Mouse (Mus musculus) midbrain, postnatal 0 days (tissue): ENCODE measurements at regions not wholly inside any gene's neighbourhood (a gene's known extent, or its start where the extent isn't known, plus 50 kb on each side); places are given as distances from the start of the nearest gene placed in this dataset.
"Not testable (repeated sequence)": the region's sequence is repeated elsewhere in the genome, so short reads cannot be mapped to it uniquely, and the experiment has no call there.

Source experiments
- ATAC-seq: fragments of 200-750 bp; cut with Nextera tagmentation; 2 replicates; pipeline ENCODE4 v1.8.0; 2017; ENCODE audit warnings: moderate number of reproducible peaks, mild to moderate bottlenecking, moderate TSS enrichment, moderate library complexity; ENCODE audit not compliant: low FRiP score
- DNase-seq: peaks from one replicate; pipeline ENCODE4 v3.0.0-alpha.2; 2015; ENCODE audit warnings: low spot score
- H3K27ac ChIP-seq: fragments of 300-500 bp; sonication (generic); 2 replicates; pipeline ENCODE4 v1.5.1; 2014; ENCODE audit warnings: low read depth, mild to moderate bottlenecking, low read length, mixed read lengths
- H3K27me3 ChIP-seq: fragments of 300-500 bp; sonication (generic); 2 replicates; pipeline ENCODE4 v1.6.1; 2014; ENCODE audit warnings: low read length, control low read depth, mixed read lengths; ENCODE audit not compliant: insufficient read depth
- H3K36me3 ChIP-seq: fragments of 300-500 bp; sonication (generic); 2 replicates; pipeline ENCODE4 v1.6.1; 2014; ENCODE audit warnings: low read length, control low read depth, mixed read lengths; ENCODE audit not compliant: insufficient read depth
- H3K4me1 ChIP-seq: fragments of 300-500 bp; sonication (generic); 2 replicates; pipeline ENCODE4 v1.6.1; 2014; ENCODE audit warnings: mild to moderate bottlenecking, control low read depth, antibody characterized with exemption, low read length, mixed read lengths; ENCODE audit not compliant: insufficient read depth
- H3K4me2 ChIP-seq: fragments of 300-500 bp; sonication (generic); 2 replicates; pipeline ENCODE4 v1.6.1; 2014; ENCODE audit warnings: low read depth, mild to moderate bottlenecking, low read length, mixed read lengths; ENCODE audit not compliant: poor library complexity, severe bottlenecking
- H3K4me3 ChIP-seq: fragments of 300-500 bp; sonication (generic); 2 replicates; pipeline ENCODE4 v1.5.1; 2014; ENCODE audit warnings: low read depth, mild to moderate bottlenecking, low read length, moderate library complexity
- H3K9ac ChIP-seq: fragments of 300-500 bp; sonication (generic); replicated peaks from 2 replicates; pipeline ENCODE4 v1.6.1; 2014; ENCODE audit warnings: mild to moderate bottlenecking, low read length, moderate library complexity, mixed read lengths; ENCODE audit not compliant: poor library complexity, severe bottlenecking
- H3K9me3 ChIP-seq: fragments of 300-500 bp; sonication (generic); 2 replicates; pipeline ENCODE4 v1.6.1; 2016; ENCODE audit warnings: low read length, control low read depth
- CTCF ChIP-seq: IDR thresholded peaks from 2 replicates; pipeline ENCODE4 v1.5.1; 2016; ENCODE audit warnings: antibody characterized with exemption, mild to moderate bottlenecking
- WGBS: fragments of 180-500 bp; shearing (Covaris S2); extraction: QIAGEN DNeasy Blood & Tissue Kit; methylation state at CpG from one replicate; pipeline ENCODE4 v1.1.7; 2014; 5-methylcytosine and 5-hydroxymethylcytosine counted together

DNA sequence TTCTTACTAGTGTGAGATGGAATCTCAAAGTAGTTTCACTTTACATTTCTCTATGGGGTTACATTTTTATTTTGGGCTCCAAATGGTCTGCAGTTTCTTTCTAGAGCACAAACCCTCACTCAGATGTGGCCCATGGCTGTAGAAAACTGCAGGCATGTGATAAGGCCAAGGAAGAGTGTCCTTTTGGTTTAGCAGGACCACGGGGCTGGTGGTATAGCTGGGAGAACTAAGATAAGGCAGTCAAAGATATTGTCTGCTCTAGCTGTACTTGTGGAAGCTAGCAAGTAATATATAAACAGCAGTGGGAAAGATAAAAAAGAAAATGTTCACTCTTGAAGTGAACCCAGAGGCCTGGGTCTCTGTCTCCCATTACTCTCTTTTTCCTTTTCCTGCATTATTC lies 166.9 kb downstream of the Gm8797 start:
- no peaks in the 10 kb centered on the region for H3K36me3 ChIP-seq
- no peak overlapping the region for H3K4me3 ChIP-seq
- ATAC-seq (no peak), DNase-seq (no peak)
- H3K9ac ChIP-seq, result no peak overlapping the region
- H3K27me3 ChIP-seq, result no peaks in the 10 kb centered on the region
- TF ChIP-seq CTCF, result no peak
- no peaks in the 10 kb centered on the region for H3K9me3 ChIP-seq
- no peak overlapping the region for H3K27ac ChIP-seq
- H3K4me2 ChIP-seq, result no peak overlapping the region
- WGBS, result 85% methylated on average over 1 of the region's 1 CpGs
- no peaks in the 10 kb centered on the region for H3K4me1 ChIP-seq

DNA sequence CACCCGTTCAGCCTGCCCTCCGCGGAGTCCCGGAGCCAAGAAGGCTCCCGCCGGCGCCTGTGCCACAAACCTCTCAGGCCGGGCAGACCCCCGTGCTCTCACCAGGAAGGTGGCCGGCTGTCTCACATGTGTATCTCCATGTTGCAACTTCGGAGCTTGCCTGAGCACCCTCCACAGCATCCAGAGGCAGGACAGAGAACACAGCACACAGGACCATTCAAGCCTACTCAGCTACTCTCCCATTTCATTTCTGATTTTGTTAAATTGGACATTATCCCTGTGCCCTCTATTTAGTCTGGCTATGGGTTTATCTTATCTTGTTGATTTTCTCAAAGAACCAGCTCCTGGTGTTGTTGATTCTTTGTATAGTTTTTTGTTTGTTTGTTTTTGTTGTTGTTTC lies 199.6 kb downstream of the Gm8797 start:
- not testable (repeated sequence) for H3K27ac ChIP-seq, DNase-seq, H3K36me3 ChIP-seq, ATAC-seq, H3K9me3 ChIP-seq, H3K27me3 ChIP-seq, H3K9ac ChIP-seq, H3K4me2 ChIP-seq, H3K4me3 ChIP-seq, H3K4me1 ChIP-seq
- WGBS, result 92% methylated on average over 11 of the region's 11 CpGs

DNA sequence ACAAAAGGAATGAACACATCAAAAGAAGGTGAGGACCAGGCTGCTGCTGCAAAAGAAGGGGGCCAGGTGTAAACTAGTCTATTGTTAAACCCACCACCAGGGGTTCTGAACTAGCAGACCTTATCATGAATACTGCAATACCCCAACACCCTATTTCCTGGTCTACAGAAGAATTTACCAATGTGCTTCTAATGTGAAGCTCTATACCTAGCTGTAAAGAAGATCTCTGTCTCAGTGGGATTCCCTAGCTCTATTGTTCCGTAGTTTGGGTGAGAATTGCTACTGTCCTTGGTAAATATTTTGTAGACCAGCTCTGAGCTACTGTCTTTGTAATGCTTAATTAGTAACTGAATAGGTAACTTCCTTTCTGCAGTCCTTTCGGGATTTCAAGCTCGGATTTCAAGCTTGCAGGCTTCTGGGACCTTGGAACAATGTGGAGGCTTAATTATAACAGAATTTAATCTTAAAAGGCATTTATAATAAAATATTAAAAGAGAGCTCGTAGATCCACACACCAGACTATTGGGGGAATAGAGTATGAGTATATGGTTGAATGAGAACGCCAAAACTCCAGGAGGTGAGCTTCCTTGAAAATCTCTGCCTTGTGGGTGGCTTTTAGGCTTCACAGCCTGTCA lies 238.5 kb downstream of the Gm8797 start:
- WGBS, result 76% methylated on average over 5 of the region's 5 CpGs
- not testable (repeated sequence) for H3K4me2 ChIP-seq, H3K9me3 ChIP-seq, DNase-seq, H3K9ac ChIP-seq, H3K27ac ChIP-seq, H3K27me3 ChIP-seq, H3K4me1 ChIP-seq, H3K4me3 ChIP-seq, ATAC-seq, H3K36me3 ChIP-seq

DNA sequence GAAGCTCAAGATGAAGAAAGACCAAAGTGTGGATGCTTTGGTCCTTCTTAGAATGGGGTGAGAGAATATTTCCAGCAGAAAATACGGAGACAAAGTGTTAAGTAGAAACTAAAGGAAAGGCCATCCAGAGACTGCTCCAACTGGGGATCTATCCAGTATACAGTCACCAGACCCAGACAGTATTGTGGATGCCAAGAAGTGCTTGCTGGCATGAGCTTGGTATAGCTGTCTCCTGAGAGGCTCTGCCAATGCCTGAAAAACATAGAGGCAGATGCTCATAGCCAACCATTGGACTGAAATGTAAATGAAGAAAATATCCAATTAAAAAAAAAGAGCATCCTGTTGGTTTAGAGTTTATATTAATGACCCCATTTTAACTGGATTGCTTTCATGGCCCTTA lies 253.8 kb downstream of the Gm8797 start:
- Histone ChIP-seq H3K9me3 (no peaks in the 10 kb centered on the region), H3K9ac (no peak overlapping the region), H3K27me3 (no peaks in the 10 kb centered on the region), H3K4me2 (no peak overlapping the region), H3K27ac (no peak overlapping the region), H3K4me1 (no peaks in the 10 kb centered on the region), H3K36me3 (no peaks in the 10 kb centered on the region), H3K4me3 (no peak overlapping the region)
- no peak for ATAC-seq
- 92% methylated on average over 1 of the region's 1 CpGs for WGBS
- DNase-seq, result no peak
- no peak for TF ChIP-seq CTCF

DNA sequence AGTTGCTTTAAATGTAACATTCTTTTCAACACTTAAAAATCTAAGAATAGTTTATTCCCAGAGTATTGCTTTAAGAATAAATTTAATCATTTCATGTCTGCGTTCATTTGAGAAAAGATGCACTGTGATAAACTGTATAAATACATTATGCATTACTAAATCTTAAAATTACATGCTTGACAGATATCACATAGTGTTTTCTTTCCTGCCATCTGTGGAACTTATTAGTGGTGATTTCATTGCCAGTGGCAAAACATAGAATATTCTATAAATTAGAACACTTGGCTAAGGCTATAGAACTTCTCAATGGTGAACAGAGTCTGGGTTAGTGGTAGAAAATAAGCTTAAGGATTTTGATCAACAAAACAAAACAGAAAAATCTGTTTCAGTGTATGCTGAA lies 268.1 kb downstream of the Gm8797 start:
- no peak overlapping the region for H3K27ac ChIP-seq
- H3K9ac ChIP-seq, result no peak overlapping the region
- ATAC-seq (no peak), DNase-seq (no peak)
- H3K4me1 ChIP-seq, result no peaks in the 10 kb centered on the region
- no peak overlapping the region for H3K4me2 ChIP-seq
- H3K27me3 ChIP-seq, result no peaks in the 10 kb centered on the region
- H3K9me3 ChIP-seq, result no peaks in the 10 kb centered on the region
- 54% methylated on average over 1 of the region's 1 CpGs for WGBS
- no peak overlapping the region for H3K4me3 ChIP-seq
- no peak for TF ChIP-seq CTCF
- H3K36me3 ChIP-seq, result no peaks in the 10 kb centered on the region

DNA sequence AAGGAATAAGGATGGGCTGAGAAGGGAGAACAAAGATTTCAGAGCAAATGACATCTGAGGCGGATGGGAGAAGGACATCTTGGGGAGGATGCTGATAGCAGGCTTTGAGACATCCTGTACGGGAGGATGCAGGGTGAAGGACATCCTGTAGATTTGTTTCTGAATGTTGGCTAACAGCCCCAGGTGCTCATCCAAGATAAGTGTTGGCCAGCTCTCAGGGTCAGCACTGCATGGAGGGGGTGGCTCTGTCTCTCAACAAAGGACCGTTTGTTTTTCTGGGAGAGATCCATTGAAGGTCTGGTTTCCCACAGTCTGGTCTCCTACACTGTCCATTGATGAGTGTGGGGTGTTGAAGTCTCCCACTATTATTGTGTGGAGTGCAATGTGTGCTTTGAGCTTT lies 290.7 kb downstream of the Gm8797 start:
- not testable (repeated sequence) for H3K4me2 ChIP-seq, H3K4me3 ChIP-seq, DNase-seq, H3K9ac ChIP-seq, H3K27me3 ChIP-seq, H3K36me3 ChIP-seq, H3K27ac ChIP-seq, H3K9me3 ChIP-seq, ATAC-seq, H3K4me1 ChIP-seq
- WGBS, result 80% methylated on average over 3 of the region's 3 CpGs
